8 mouse cellular contexts compared by ENCODE assay signal in the genomic region with DNA sequence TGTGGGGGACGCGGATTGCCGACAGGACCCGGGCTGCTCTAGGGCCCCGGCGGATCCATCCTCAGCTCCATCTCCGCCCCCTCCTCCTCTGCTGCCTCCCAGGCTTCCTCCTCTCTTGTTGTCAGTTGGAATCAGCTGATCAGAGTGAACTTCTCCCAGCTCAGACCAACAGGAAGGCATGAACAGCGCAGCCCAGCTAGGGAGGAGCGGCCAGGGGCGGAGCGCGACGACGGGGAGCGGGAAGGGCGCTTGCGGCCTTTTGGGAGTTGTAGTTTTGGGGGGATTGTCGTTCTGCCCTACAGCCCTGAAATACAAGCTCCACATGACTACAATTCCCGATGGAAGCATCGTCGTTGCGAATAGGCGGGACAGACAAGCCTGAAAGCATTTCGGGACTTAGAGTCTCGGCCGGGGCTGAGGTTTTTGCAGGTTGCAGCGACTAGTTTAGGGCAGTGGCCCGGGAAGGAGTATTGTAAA. TPM values are rescaled to one million over a fixed set of nuclear protein-coding genes. Genes with fewer than 3 reads are reported as not detected.
DNase-seq lines count a peak whose midpoint lies in the region; ATAC-seq and TF ChIP-seq lines count a peak whose summit lies in the region.

Gene Zfyve1, minus strand, starts transcription at position 198 of the 477 bp plus-strand sequence.

- H3K4me1 ChIP-seq in bone marrow macrophage, adult 2 months (ENCODE audit: control insufficient read depth, insufficient read depth, low read length), result peaks cover 26% of the 10 kb centered on the region
- peaks cover 5% of the 10 kb centered on the region for H3K4me1 ChIP-seq in embryonic fibroblast, embryonic 13.5 days (ENCODE audit: control insufficient read depth, insufficient read depth, low read length)
- peaks cover 6% of the 10 kb centered on the region for H3K4me1 ChIP-seq in kidney, embryonic 14.5 days (ENCODE audit: control insufficient read depth, insufficient read depth, low read length)
- peaks cover 21% of the 10 kb centered on the region for H3K4me1 ChIP-seq in limb, embryonic 15.5 days

- H3K27ac ChIP-seq in bone marrow macrophage, adult 2 months (ENCODE audit: insufficient read depth, low read depth, low read length), result peak within 1 kb of the TSS; percentile 56
- H3K27ac ChIP-seq in embryonic fibroblast, embryonic 13.5 days (ENCODE audit: insufficient read depth, low read length), result peak within 1 kb of the TSS; percentile 44; the same call in 1 of the 2 replicates
- peak within 1 kb of the TSS; percentile 72 for H3K27ac ChIP-seq in kidney, embryonic 14.5 days (ENCODE audit: low read depth, low read length)
- peak within 1 kb of the TSS; percentile 89 for H3K27ac ChIP-seq in limb, embryonic 15.5 days

- under 1% methylated on average over 28 of the region's 28 CpGs for WGBS in kidney, embryonic 14.5 days
- under 1% methylated on average over 28 of the region's 28 CpGs for WGBS in limb, embryonic 15.5 days

- TF ChIP-seq POLR2A in bone marrow macrophage, adult 2 months (IDR thresholded peaks at IDR 0.05; ENCODE audit: borderline replicate concordance, low read depth, low read length), result no peak
- TF ChIP-seq POLR2A in embryonic fibroblast, embryonic 13.5 days (IDR thresholded peaks at IDR 0.05; ENCODE audit: low read depth, low read length), result peak; percentile 87

- peak within 1 kb of the TSS; percentile 91 for H3K9ac ChIP-seq in kidney, embryonic 14.5 days (ENCODE audit: low read depth, low read length)
- H3K9ac ChIP-seq in limb, embryonic 15.5 days, result peak within 1 kb of the TSS; percentile 94

- H3K27me3 ChIP-seq in kidney, embryonic 14.5 days (ENCODE audit: control insufficient read depth, insufficient read depth, low read length), result no peaks in the 10 kb centered on the region
- H3K27me3 ChIP-seq in limb, embryonic 15.5 days, result no peaks in the 10 kb centered on the region

- peak; percentile 98 for ATAC-seq in kidney, embryonic 14.5 days (ENCODE audit: low FRiP score, low TSS enrichment)
- ATAC-seq in limb, embryonic 15.5 days (ENCODE audit: insufficient number of reproducible peaks, low FRiP score, low TSS enrichment, low read depth), result peak; percentile 98

- H3K36me3 ChIP-seq in kidney, embryonic 14.5 days (ENCODE audit: control insufficient read depth, insufficient read depth, low read length), result peaks cover 16% of the 10 kb centered on the region; the same call in 1 of the 2 replicates
- peaks cover 22% of the 10 kb centered on the region for H3K36me3 ChIP-seq in limb, embryonic 15.5 days

- no peaks in the 10 kb centered on the region for H3K9me3 ChIP-seq in kidney, embryonic 14.5 days (ENCODE audit: control insufficient read depth, low read length)
- H3K9me3 ChIP-seq in limb, embryonic 15.5 days, result no peaks in the 10 kb centered on the region

- peak within 1 kb of the TSS; percentile 55 for H3K4me2 ChIP-seq in kidney, embryonic 14.5 days (replicated peaks; ENCODE audit: low read depth, low read length)
- peak within 1 kb of the TSS; percentile 57 for H3K4me2 ChIP-seq in limb, embryonic 15.5 days

- TF ChIP-seq CTCF in bone marrow macrophage, adult 2 months (IDR thresholded peaks at IDR 0.05; ENCODE audit: low read depth, low read length), result no peak
- TF ChIP-seq CTCF in embryonic fibroblast, embryonic 13.5 days (IDR thresholded peaks at IDR 0.05; ENCODE audit: borderline replicate concordance, insufficient read depth, low read length), result no peak

- H3K4me3 ChIP-seq in bone marrow macrophage, adult 2 months (ENCODE audit: insufficient read depth, low read length), result peak within 1 kb of the TSS; percentile 86
- peak within 1 kb of the TSS; percentile 71 for H3K4me3 ChIP-seq in embryonic fibroblast, embryonic 13.5 days (ENCODE audit: insufficient read depth, low read length)
- H3K4me3 ChIP-seq in kidney, embryonic 14.5 days (ENCODE audit: low read length), result peak within 1 kb of the TSS; percentile 85
- peak within 1 kb of the TSS; percentile 95 for H3K4me3 ChIP-seq in limb, embryonic 15.5 days

- peak; percentile 96 for DNase-seq in A20 (ENCODE audit: low read depth, low spot score)
- peak; percentile 96 for DNase-seq in heart, adult 9 months (ENCODE audit: low spot score in 2 of 2)
- peak; percentile 88 to 93 for DNase-seq in monocyte, adult 2 months (ENCODE audit: low read depth in 1 of 2, low spot score in 2 of 2)
- DNase-seq in spleen, postnatal 36 days (ENCODE audit: low spot score in 2 of 2), result peak; percentile 95

RNA-seq across cellular contexts. Expression of gene Zfyve1, which starts in this region (rescaled TPM):
- polyA plus RNA-seq in bone marrow macrophage, adult 2 months (2012; ENCODE audit: insufficient read depth, insufficient read length, missing spikeins), result 29.7 and 35.0 TPM in 2 replicates
- polyA plus RNA-seq in embryonic fibroblast, embryonic 13.5 days (2011; ENCODE audit: insufficient read length, low read depth, missing spikeins), result 26.7 and 31.1 TPM in 2 replicates
- polyA plus RNA-seq in kidney, embryonic 14.5 days (2014; fragmentation: Nextera tagmentation; extraction: Ambion mirVana), result 11.2 and 16.9 TPM in 2 replicates
- 17.9 and 18.2 TPM in 2 replicates for polyA plus RNA-seq in limb, embryonic 15.5 days (2015; fragmentation: Nextera tagmentation; extraction: Ambion mirVana)

Comparison
In these comparisons a context has a peak if more than half of its experiments do, and no peak if none do; other contexts are left out.
1. Peak in every context shown above with its lines: DNase-seq, ATAC-seq, H3K4me3 ChIP-seq and H3K27ac ChIP-seq.